Mouse (Mus musculus): ENCODE data around the gene Rims4. TPM values are rescaled to one million over a fixed set of nuclear protein-coding genes. Genes with fewer than 3 reads are reported as not detected.

Gene Rims4
- total RNA-seq, 1 experiment from 2014 or later: not detected

DNA sequence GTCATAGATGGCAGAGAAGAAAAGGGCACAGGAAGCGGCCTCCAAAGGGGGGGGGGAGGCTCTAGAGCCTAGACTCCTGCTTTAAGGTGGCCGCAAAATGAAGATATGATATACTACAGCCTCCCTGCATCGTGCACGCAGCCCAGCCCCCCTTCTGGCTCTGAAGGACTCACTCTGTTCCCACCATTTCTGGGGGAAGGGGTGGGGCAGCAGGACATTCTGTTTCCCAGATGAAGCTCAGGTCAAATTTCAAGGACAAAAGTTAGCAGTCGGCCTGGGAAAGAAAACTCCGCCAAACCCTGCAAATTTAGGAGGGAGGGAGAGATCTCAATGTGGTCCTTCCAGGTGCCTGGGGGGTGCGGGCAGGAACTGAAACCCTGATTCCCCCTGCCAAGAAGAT is 4.8 kb downstream of the Rims4 start:
- no peak for ATAC-seq (replicated peaks; ENCODE audit: low read depth, poor library complexity, severe bottlenecking)

DNA sequence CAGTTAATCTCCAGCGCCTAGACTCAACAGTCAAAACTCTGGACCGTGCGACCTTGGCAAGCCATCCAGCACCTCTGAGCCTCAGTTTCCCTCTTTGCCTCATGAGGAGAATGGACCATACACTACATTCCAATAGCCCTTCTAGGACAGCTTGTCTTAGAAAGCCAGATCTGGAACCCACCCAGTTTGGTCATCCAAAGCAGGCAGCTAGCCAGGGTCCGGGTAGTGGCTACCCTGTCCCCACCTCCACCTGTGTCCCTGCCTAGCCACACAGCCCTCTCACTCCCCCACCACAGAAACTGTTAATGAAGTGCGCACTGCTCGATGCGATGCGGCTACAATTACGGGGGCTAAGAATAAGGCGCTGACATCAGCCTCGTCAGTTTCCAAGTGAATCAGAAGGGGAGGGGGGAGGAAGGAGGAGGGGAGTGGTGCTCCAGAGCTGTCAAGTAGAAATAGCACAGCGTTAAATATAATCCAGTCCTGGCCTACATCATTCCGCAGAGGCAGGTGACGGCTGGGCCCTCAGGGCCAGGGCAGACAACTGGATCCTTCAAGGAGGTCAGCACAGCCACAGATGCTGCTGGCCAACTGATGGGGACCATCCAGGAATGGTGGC is 6.5 kb downstream of the Rims4 start:
- no peak for ATAC-seq (replicated peaks; ENCODE audit: low read depth, poor library complexity, severe bottlenecking)

DNA sequence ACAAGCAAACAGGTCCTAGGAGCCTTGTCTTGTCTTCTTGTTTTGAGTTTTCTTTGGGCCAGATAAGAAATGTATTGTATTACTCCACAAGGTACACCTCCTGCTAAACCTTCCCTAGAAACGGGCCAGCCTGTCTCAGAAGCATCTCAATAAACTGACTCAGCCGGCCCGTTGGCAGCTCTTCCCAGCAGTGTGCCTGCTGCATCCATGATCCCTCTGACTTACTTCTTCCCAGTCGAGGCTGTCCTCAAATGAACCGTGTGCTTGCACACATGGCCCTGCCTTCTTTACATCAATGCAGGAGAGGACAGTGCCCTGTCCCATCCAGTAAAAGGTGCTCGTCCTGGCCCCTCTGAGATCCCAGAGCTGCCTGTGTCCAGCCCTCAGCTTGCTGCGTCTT is 8.9 kb downstream of the Rims4 start:
- ATAC-seq (replicated peaks; ENCODE audit: low read depth, poor library complexity, severe bottlenecking): no peak

DNA sequence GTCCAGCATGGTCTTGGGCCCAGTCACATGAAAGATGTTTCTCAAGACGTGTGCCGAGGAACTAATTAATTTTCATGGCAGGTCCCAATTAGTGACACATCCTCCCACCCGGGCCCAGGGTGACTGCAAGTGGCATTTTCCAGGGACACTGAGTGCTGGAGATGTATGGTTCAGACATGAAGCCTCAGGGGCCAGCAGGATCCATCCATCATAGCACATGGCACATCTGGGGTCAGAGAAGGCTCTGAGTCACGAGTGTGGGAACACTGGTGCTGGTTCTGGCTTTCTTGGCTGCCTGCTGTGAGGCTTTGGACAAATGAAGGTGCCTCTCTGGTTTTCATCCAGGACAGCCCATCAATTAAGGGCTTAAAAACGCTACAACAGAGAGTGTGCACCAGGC is 11.4 kb downstream of the Rims4 start:
- no peak for ATAC-seq (replicated peaks; ENCODE audit: low read depth, poor library complexity, severe bottlenecking)

DNA sequence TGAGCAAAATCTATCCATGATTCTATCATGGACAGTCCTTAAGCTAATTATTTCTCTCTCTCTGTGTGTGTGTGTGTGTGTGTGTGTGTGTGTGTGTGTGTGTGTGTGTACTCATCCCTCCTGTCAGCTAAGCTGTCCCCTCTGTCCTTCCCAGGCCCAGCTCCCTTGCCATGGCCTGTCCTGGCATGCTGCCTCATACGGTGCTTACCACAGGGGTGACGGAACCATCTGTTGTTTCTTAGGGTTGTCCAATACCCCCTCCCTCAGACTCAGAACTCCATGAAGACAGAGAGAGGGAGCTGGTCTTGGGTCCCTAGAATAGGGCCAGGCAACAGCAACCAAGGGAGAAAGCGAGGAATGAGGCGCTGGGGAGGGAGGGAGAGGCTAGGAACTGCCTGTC is 14.2 kb downstream of the Rims4 start:
- ATAC-seq (replicated peaks; ENCODE audit: low read depth, poor library complexity, severe bottlenecking): no peak

DNA sequence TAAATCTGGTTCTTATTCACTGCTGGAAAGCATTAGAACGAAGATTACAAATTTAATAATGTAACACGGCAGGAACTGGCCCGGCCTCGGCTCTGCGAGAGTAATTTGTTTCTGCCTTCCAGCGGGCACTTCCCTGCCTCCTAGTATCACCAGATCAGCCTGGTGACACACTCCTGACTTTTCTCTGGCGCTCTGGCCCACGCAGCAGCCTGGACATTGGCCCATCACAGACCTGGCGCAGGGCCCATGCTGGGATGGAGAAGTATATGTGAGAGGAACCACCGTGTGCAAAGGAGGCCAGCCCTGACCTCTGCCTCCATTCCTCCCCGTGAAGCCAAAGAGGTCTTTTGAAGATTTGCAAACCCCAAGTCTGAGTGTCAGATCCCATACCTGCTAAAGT is 15.0 kb downstream of the Rims4 start:
- no peak for ATAC-seq (replicated peaks; ENCODE audit: low read depth, poor library complexity, severe bottlenecking)

DNA sequence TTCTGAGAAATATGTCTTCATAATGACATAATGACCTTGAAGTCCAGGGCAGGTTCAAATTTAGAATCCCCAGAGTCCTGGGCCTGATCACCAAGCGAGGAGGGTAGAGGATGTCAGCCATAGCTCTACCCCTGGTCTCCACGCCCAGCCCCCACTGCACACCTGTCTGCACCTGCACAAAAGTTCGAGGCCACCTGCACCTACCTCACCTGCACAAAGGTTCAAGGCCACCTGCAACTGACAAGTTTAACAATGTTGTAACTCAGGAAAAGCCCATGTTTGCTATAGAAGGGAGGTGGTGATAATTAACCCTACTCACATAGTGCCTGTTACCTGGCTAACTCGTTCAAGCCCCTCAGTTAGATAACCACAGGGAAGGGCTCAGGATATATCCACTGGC is 16.0 kb downstream of the Rims4 start:
- ATAC-seq (replicated peaks; ENCODE audit: low read depth, poor library complexity, severe bottlenecking): no peak

DNA sequence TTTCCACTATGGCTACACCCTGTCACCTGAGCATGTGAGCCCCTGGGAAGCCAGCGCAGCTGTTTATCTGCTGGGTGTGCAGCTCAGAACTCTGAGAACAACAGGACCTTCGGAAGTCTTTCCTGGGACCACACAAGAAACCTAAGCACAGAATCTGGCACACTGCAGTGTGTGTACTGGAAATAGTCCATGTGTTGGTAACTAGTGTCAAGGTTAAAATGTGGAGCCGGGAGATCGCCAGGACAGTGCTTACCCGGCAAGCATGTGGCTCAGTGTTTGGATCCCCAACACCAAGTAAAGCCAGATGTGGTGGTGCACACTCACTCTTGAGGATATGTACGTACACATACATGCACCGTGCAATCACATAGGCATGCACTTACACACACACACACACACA is 17.4 kb downstream of the Rims4 start:
- no peak for ATAC-seq (replicated peaks; ENCODE audit: low read depth, poor library complexity, severe bottlenecking)

DNA sequence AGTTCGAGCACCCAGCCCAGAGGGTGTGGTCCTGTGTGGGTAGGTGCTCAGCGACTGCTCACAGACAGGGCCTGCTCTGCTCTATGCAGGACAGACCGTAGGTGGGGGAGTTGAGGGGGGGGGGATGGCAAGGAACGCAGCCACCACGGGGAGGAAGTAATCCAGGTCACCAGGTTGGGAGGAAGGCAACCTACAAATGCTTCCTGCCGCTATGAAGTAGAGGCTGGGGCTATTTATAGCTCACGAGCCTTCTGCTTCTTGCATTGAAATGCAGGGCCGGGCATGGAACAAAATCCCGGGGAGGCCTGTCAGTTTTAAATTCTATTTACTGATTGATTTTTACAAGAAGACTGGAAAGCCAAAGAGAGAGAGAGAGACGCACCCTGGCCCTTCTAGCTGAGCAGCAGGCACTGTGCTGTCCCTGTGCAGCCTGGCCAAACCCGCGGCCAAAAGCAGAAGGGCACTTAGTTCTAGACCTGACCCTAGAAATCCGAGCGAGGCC is 18.5 kb downstream of the Rims4 start:
- ATAC-seq (replicated peaks; ENCODE audit: low read depth, poor library complexity, severe bottlenecking): no peak

DNA sequence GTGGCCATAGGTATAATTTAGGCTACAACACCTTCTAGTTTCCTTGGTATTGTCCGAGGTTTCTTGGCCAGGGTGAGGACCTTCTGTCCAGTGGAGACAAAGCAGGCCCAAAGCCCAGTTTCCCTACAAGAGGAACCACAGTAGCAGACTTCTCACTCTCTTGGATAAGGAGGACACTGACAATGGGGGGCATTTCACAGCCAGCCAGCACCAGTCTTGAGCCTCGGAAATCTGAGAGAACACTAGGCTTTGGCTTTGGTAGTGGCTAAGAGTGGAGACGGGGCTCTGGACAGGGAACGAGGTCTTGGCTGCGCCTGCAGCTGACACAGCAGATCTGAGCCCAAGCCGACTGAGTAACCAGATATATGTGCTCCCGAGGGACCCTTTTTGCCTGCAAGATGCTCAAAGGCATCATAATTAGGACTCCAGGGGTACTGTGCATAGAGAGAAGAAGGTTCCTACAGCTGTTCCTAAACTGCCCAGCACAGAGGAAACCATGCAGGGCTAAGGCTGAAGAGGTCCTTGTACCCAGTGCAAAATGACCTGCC is 20.4 kb downstream of the Rims4 start:
- ATAC-seq (replicated peaks; ENCODE audit: low read depth, poor library complexity, severe bottlenecking): no peak

DNA sequence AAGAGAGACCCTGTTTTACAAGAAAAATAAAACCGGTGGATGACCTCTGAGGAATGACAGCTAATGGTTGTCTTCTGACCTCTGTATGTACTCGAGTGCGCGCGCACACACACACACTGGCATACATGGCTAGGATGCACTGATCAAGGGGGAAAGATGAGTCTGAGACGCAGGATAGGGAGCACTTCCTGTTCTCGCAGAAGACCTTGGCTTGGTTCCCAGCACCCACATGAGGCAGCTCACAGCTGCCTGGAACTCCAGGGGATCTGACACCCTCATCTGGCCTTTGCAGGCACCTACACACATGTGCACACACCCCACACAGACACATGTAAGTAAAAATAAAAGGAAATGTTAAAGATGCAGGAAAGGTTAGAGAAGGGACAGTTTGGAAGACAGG is 21.5 kb downstream of the Rims4 start:
- no peak for ATAC-seq (replicated peaks; ENCODE audit: low read depth, poor library complexity, severe bottlenecking)

DNA sequence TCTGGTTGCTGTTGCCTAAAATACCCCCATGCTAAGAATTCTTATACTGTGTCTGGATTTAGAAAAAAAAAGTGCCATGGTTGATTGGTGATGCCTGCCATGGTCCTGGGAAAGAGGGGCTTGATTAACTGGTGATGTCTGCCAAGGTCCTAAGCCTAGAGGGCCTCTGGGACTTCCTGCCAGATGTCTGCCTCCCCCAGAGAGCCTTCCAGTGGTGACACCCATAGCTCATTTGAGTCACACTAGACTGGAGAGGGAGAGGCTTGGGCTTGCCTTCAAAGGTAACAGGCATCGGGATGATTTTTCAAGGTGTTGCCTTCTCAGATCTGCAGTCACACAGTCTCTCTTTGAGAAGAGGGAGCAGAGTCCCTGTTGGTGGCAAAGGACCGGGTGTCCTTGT is 23.3 kb downstream of the Rims4 start:
- no peak for ATAC-seq (replicated peaks; ENCODE audit: low read depth, poor library complexity, severe bottlenecking)

DNA sequence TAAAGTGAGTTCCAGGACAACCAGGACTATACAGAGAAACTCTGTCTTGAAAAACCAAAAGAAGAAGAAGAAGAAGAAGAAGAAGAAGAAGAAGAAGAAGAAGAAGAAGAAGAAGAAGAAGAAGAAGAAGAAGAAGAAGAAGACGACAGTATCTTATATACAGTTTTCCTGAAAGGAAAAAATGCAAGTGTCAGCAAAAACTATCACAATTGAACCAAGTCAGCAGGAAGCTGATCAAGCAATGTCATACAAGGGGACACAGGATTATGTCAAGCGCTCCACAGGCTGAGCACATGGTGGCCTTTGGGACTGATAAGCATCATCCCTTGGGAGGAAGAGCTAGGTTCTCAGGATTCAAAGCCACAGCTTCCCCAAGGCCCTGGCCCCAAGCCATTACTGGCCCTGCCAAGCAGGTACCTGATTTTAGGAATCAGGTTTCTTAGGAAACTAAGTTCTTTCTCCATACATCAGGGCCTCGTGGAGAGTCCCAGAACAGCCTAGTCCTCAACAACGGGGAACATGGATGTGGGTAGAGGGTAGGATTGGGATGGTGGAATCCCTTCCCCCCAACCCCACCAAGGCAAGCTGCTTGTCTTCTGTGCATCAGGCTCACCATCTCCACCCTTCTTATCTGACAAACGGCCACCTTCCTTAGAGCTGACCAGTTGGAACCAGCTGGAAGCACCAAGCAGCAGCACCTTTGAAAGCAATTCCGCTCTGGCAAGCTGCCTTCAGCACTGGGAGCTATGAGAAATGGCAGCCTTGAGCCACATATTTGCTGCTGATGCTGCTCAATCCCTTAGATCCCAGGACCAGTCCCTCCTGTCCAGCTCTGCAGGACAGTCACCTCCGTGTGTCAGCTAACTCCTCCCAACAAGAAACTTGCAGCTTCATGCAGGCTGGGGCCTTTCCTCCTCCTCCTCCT is 24.8 kb downstream of the Rims4 start:
- no peak for ATAC-seq (replicated peaks; ENCODE audit: low read depth, poor library complexity, severe bottlenecking)

DNA sequence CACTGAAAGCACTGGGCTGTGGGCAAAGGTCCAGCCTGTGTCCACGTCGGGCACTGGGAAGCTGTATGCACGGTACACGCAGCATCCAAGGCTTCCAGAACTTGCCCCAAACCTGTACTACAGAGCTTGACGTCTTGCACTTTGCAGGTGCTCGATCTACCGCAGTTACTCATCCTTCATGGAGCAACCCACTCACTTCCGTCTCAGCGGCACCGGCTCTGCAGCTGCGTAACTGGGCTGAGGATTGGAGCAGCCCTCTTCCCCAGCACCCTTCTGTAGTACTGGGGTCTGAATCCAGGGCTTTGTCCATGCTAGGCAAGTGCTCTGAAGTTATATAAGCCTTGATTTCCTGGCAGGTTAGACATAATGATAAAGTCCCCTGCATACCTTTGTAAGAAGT is 27.2 kb downstream of the Rims4 start:
- no peak for ATAC-seq (replicated peaks; ENCODE audit: low read depth, poor library complexity, severe bottlenecking)

DNA sequence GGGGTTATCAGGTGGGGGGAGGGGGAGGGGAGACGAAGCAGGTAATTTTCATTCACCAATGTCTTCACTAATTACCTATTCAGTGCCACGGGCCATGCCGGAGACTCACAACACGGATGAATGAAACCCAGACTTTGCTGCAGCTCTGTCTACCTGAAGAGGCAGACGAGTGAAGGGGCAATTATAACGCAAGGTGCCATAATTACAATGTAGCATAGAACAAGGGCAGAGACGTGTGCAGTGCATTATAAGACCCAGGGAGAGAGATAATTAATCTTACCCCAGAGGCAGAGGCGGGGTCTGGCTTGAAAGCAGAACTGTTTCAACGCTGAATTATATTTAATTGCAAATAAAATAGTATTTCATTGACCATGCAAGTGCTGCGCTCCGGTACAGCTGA is 27.9 kb downstream of the Rims4 start:
- ATAC-seq (replicated peaks; ENCODE audit: low read depth, poor library complexity, severe bottlenecking): no peak

DNA sequence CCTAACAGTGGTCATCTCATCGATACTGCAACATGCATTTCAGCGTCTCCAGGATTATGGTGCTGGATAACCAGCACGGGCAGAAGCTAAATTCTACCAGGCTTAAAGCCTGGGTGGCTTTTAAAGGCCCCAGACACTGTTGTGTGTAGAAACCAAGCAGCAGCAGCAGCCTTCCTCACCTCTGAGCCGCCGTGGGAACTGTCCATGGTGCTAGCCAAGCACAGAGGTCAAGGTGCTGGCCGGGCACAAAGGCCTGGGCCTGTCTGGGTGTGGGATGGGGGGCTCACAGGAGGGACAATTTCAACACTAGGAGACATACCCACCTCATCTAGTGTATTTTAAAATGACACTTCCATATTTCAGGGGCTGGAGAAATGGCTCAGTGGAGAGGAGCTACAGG is 29.1 kb downstream of the Rims4 start:
- 0 out of 2 replicates have a peak, but pooled peaks have one; percentile 29 for ATAC-seq (replicated peaks; ENCODE audit: low read depth, poor library complexity, severe bottlenecking)

DNA sequence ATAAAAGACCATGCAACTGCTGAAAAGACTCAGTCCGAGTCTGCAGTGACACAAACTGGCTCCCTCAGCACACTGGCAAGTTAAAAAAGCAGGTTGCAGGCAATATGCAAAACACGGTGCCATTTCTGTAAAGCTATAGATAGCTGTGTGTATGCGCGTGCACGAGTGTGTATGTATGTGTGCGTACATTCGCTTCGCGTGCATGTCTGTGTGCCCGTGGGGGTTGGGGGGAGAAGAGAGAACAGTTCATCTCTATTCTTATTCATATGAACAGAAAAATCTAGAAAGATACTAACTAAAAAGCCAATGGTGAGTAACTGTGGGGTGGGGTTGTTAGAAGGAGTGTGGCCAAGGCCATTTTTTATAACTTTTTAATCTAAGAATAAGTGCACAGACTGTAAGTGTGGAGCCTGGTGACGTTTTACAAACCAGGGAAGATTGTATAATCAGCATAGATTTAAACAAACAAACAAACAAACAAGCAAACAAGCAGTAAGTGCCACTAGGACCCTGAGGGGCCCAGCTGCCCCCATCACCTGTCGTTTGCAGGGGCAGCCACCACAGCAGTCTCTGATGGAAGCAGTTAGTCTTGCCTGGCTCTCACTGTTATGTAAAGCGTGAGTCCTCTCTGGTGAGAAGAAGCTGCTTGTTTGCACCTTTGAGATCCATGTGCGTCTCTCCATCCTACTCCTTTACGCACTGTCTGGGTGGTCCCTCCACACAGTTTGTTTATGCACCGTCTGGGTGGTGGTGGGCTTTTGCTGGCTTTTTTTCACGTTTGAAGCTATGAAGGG is 35.4 kb downstream of the Rims4 start:
- no peak for ATAC-seq (replicated peaks; ENCODE audit: low read depth, poor library complexity, severe bottlenecking)

DNA sequence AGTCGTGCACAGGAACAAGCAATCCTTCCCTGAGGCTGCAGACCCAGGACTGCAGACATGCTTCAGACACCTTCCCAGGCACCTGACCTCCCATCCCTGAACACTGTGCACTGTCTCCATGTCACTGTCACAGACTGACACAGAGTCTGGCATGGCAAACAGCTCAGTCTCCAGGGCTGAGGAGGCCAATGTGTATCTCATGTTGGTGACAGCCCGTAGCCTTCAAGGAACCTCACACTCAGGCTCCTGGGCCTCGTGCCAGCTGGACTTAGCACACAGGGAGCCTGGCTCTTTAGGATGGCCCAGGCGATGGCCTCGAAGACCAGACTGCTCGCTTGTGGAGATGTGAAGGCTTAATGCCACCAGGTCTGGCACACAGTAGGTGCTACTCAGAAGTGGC is 37.6 kb downstream of the Rims4 start:
- ATAC-seq (replicated peaks; ENCODE audit: low read depth, poor library complexity, severe bottlenecking): no peak

DNA sequence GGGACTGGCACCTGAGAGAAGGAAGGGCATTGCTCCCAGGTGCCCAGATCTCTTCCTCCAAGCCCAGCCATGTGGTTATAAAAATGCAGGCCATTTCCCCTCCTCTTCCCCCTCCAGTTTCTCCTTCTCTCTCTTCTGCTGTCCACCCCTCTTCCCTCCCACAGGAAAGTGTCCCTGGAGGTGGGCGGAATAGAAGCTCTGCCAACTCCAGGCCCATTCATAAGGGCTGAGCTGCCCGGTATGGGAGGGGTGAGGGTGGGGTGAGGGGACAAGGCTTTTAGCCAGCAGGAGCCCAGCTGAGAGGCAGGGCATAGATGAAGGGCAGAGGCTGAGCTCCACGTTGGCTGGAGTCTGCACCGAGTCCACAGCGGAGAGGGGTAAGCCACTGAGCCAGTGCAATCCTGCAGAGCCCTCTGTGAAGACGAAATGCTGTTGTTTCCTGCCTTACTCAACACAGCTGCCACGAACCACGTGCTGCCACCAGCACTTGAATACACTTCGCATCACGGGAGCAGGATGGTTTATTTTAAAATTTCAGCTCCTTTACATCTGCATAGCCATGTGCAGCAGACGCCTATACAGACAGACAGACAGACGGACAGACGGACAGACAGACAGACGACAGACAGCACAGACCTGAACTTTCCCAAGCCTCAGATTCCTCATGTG is 41.5 kb downstream of the Rims4 start:
- ATAC-seq (replicated peaks; ENCODE audit: low read depth, poor library complexity, severe bottlenecking): no peak

DNA sequence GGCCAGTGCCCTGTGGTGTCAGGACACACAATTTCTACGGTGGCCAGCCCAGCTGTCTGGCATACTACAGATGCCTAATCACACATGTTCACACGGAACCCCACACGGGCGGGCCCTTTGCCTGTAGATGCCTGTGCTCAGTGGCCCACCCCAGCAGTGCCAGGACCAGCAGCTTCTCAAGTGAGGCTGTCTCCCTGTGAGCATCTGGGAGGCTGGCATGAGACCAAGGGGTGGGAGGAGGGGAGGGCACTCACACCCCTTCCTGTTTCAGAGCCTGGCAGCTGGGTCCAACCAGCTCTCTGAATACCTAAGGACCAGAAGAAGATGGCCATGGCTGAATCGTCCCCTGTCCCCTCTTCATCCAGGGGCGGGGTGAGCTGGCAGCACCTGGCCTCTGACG is 43.0 kb downstream of the Rims4 start:
- ATAC-seq (replicated peaks; ENCODE audit: low read depth, poor library complexity, severe bottlenecking): no peak

All from common myeloid progenitor, adult 5-6 weeks (primary cell).